Mouse (Mus musculus) myocyte (in vitro differentiated cells): ENCODE results near the gene Nradd. TPM values are rescaled to one million over a fixed set of nuclear protein-coding genes. Genes with fewer than 3 reads are reported as not detected.

ENCODE experiments used
- H3K27me3 ChIP-seq: one replicate; pipeline ENCODE4 v1.6.1; 2011; ENCODE audit not compliant: control insufficient read depth, insufficient read depth, insufficient read length
- H3K36me3 ChIP-seq: one replicate; pipeline ENCODE4 v1.6.1; 2011; ENCODE audit not compliant: control insufficient read depth, insufficient read depth
- H3K4me2 ChIP-seq: one replicate; pipeline ENCODE4 v1.6.1; 2011; ENCODE audit warnings: low read depth, control low read depth
- H3K4me3 ChIP-seq: one replicate; pipeline ENCODE4 v1.5.1; 2011; ENCODE audit warnings: mild to moderate bottlenecking, control low read depth, moderate library complexity
- H3K79me2 ChIP-seq: one replicate; pipeline ENCODE4 v1.6.1; 2011; ENCODE audit not compliant: control insufficient read depth, insufficient read depth
- H3ac ChIP-seq: one replicate; pipeline ENCODE4 v1.6.1; 2011; ENCODE audit not compliant: control insufficient read depth, insufficient read length
- CEBPB ChIP-seq: IDR thresholded peaks from 2 replicates; pipeline ENCODE4 v1.6.1; 2011; ENCODE audit warnings: mild to moderate bottlenecking, moderate library complexity; ENCODE audit not compliant: poor library complexity, insufficient read depth, severe bottlenecking
- E2F4 ChIP-seq: IDR thresholded peaks from one replicate; pipeline ENCODE4 v1.6.1; 2011; ENCODE audit warnings: mild to moderate bottlenecking, control low read depth, moderate library complexity; ENCODE audit not compliant: insufficient read depth
- MAX ChIP-seq: IDR thresholded peaks from one replicate; pipeline ENCODE4 v1.6.1; 2011; ENCODE audit warnings: low read depth, mild to moderate bottlenecking, control low read depth
- MYOD1 ChIP-seq, 3 experiments: IDR thresholded peaks; one replicate each; pipeline ENCODE4 v1.6.1; 2011; ENCODE audit warnings: control low read depth in 2 of 3, low read depth in 2 of 3, mild to moderate bottlenecking in 2 of 3, moderate library complexity in 1 of 3; ENCODE audit not compliant: insufficient read length in 2 of 3, control insufficient read depth in 1 of 3
- MYOG ChIP-seq, 3 experiments: IDR thresholded peaks; one replicate each; pipeline ENCODE4 v1.6.1; 2011; ENCODE audit warnings: control low read depth in 2 of 3, low read depth in 2 of 3, mild to moderate bottlenecking in 2 of 3; ENCODE audit not compliant: insufficient read length in 2 of 3, control insufficient read depth in 1 of 3, insufficient read depth in 1 of 3
- POLR2A ChIP-seq: IDR thresholded peaks from one replicate; pipeline ENCODE4 v1.6.1; 2011; ENCODE audit warnings: low read depth, mild to moderate bottlenecking, control low read depth, moderate library complexity; ENCODE audit not compliant: insufficient read length
- POLR2AphosphoS2 ChIP-seq: IDR thresholded peaks from one replicate; pipeline ENCODE4 v1.6.1; 2011; ENCODE audit warnings: low read depth, control low read depth; ENCODE audit not compliant: insufficient read length
- REST ChIP-seq: IDR thresholded peaks from one replicate; pipeline ENCODE4 v1.6.1; 2011; ENCODE audit warnings: mild to moderate bottlenecking, control low read depth, moderate library complexity; ENCODE audit not compliant: insufficient read depth, insufficient read length
- SRF ChIP-seq: IDR thresholded peaks from one replicate; pipeline ENCODE4 v1.6.1; 2011; ENCODE audit warnings: low read depth; ENCODE audit not compliant: control insufficient read depth, insufficient read length
- TCF12 ChIP-seq: IDR thresholded peaks from one replicate; pipeline ENCODE4 v1.6.1; 2011; ENCODE audit warnings: mild to moderate bottlenecking, control low read depth; ENCODE audit not compliant: poor library complexity, insufficient read depth, severe bottlenecking
- TCF3 ChIP-seq: IDR thresholded peaks from one replicate; pipeline ENCODE4 v1.6.1; 2011; ENCODE audit warnings: low read depth, control low read depth; ENCODE audit not compliant: insufficient read length
- USF1 ChIP-seq: IDR thresholded peaks from one replicate; pipeline ENCODE4 v1.6.1; 2011; ENCODE audit warnings: low read depth, mild to moderate bottlenecking, control low read depth, moderate library complexity
- polyA plus RNA-seq: library from polyadenylated mRNA; unstranded; fragments of >200 nt; fragmentation: generic; extraction: Trizol; gene quantifications from one replicate; pipeline ENCODE4 v1.2.1, GENCODE M21; 2012; ENCODE audit warnings: missing spikeins

Gene Nradd
- polyA plus RNA-seq, 1 experiment, result 66.9 TPM

- H3K79me2 ChIP-seq, result peaks cover 37% of the 10 kb centered on the region
- no peaks in the 10 kb centered on the region for H3K27me3 ChIP-seq
- no peak overlapping the region for H3ac ChIP-seq
- TF ChIP-seq TCF12, result no peak
- TF ChIP-seq POLR2AphosphoS2, result no peak
- no peak for TF ChIP-seq USF1
- TF ChIP-seq POLR2A, result no peak
- TF ChIP-seq REST, result no peak
- no peak for TF ChIP-seq MAX
- no peak for TF ChIP-seq E2F4
- TF ChIP-seq TCF3, result no peak
- TF ChIP-seq MYOG (IDR thresholded peaks at IDR 0.05; ENCODE audit: control insufficient read depth in 1 of 3, insufficient read depth in 1 of 3, insufficient read length in 2 of 3, low read depth in 2 of 3), result no peak
- TF ChIP-seq MYOD1 (IDR thresholded peaks at IDR 0.05; ENCODE audit: control insufficient read depth in 1 of 3, insufficient read length in 2 of 3, low read depth in 2 of 3), result no peak
- no peak for TF ChIP-seq SRF
- TF ChIP-seq CEBPB, result no peak
- no peaks in the 10 kb centered on the region for H3K36me3 ChIP-seq
- H3K4me3 ChIP-seq, result peak overlapping the region; percentile 86
- H3K4me2 ChIP-seq, result peak overlapping the region; percentile 96
Observed at GRCm38 (mm10) chr9:110655651-110656007, 31.4 kb upstream of the Nradd start.

- H3K27me3 ChIP-seq, result no peaks in the 10 kb centered on the region
Observed at GRCm38 (mm10) chr9:110654726-110655650, 30.7 kb upstream of the Nradd start.

GRCm38 (mm10) chr9:110653655-110654461 lies 29.6 kb upstream of the Nradd start, which contains the start of gene Nbeal2:
Nbeal2 (minus strand) TSS chr9:110654161.
- H3K36me3 ChIP-seq, result no peaks in the 10 kb centered on the region
- H3ac ChIP-seq, result peak within 1 kb of the TSS; percentile 43
- peak within 1 kb of the TSS; percentile 26 for H3K4me3 ChIP-seq
- peak within 1 kb of the TSS; percentile 97 for H3K4me2 ChIP-seq
- no peaks in the 10 kb centered on the region for H3K27me3 ChIP-seq
- TF ChIP-seq CEBPB (no peak), MAX (no peak), E2F4 (no peak), POLR2AphosphoS2 (peak; percentile 6), USF1 (no peak), TCF3 (peak; percentile 23), MYOD1 (IDR thresholded peaks at IDR 0.05; ENCODE audit: control insufficient read depth in 1 of 3, insufficient read length in 2 of 3, low read depth in 2 of 3) (peak in 2 of 3 experiments; percentile 61 to 89), SRF (no peak), POLR2A (peak; percentile 61), MYOG (IDR thresholded peaks at IDR 0.05; ENCODE audit: control insufficient read depth in 1 of 3, insufficient read depth in 1 of 3, insufficient read length in 2 of 3, low read depth in 2 of 3) (peak in 2 of 3 experiments; percentile 68 to 86), TCF12 (no peak), REST (no peak)
- H3K79me2 ChIP-seq, result peaks cover 20% of the 10 kb centered on the region

More at GRCm38 (mm10) chr9:110654726-110655650, 30.7 kb upstream of the Nradd start:
- Histone ChIP-seq H3K4me3 (peak overlapping the region; percentile 86), H3K36me3 (no peaks in the 10 kb centered on the region), H3K79me2 (peaks cover 31% of the 10 kb centered on the region), H3ac (peak overlapping the region; percentile 43), H3K4me2 (peak overlapping the region; percentile 97)
- TF ChIP-seq TCF12, result no peak
- TF ChIP-seq MYOD1 (IDR thresholded peaks at IDR 0.05; ENCODE audit: control insufficient read depth in 1 of 3, insufficient read length in 2 of 3, low read depth in 2 of 3), result peak in 1 of 3 experiments; percentile 74

GRCm38 (mm10) chr9:110652963-110653654 lies 28.9 kb upstream of the Nradd start:
- Histone ChIP-seq H3K27me3 (no peaks in the 10 kb centered on the region), H3K4me2 (peak overlapping the region; percentile 97), H3K36me3 (no peaks in the 10 kb centered on the region), H3ac (peak overlapping the region; percentile 43), H3K79me2 (peaks cover 13% of the 10 kb centered on the region), H3K4me3 (peak overlapping the region; percentile 26)
- TF ChIP-seq E2F4 (no peak), TCF3 (no peak), USF1 (no peak)
